Mouse (Mus musculus) adrenal gland, postnatal 4 days (tissue): ENCODE measurements around the gene Krtap19-4. TPM values are rescaled to one million over a fixed set of nuclear protein-coding genes. Genes with fewer than 3 reads are reported as not detected.

ENCODE experiments used
- DNase-seq, 2 experiments: peaks; one replicate each; pipeline ENCODE4 v3.0.0; 2021 to 2022; ENCODE audit warnings: low spot score in 2 of 2, mixed read lengths in 2 of 2
- long read RNA-seq, 2 experiments: library from polyadenylated mRNA; stranded (forward); transcript quantifications; one replicate each; pipeline ENCODE4 v2.0.0; 2021
- total RNA-seq, 2 experiments: library from RNA; stranded (reverse); gene quantifications; 2 replicates each; pipeline ENCODE4 v1.2.3; 2021

The Krtap19-4 gene
- not detected for total RNA-seq
- long read RNA-seq, experiment 1 = 0 reads
- long read RNA-seq, experiment 2 = 0 reads

- no peak for DNase-seq
Observed at GRCm38 (mm10) chr16:88884989-88885388, at the start of gene Krtap19-4. Gene Krtap19-4 (minus strand): TSS chr16:88885089.

GRCm38 (mm10) chr16:88932165-88932564 lies 47.3 kb upstream of the Krtap19-4 start, which contains the start of gene Krtap19-9b:
Gene Krtap19-9b (minus strand): TSS chr16:88932265.
- no peak for DNase-seq

GRCm38 (mm10) chr16:88896357-88896756 lies 11.5 kb upstream of the Krtap19-4 start, which contains the start of gene Krtap19-5:
Gene Krtap19-5 (minus strand): TSS chr16:88896457.
- DNase-seq = no peak

- DNase-seq = no peak
Observed at GRCm38 (mm10) chr16:88886870-88887269, 2.0 kb upstream of the Krtap19-4 start.

- DNase-seq = no peak
Observed at GRCm38 (mm10) chr16:88877938-88878337, 7.0 kb downstream of the Krtap19-4 start, which contains the start of gene Krtap19-3. Gene Krtap19-3 (minus strand): TSS chr16:88878038.

GRCm38 (mm10) chr16:88874169-88874568 lies 10.7 kb downstream of the Krtap19-4 start, which contains the start of gene Krtap19-2:
Gene Krtap19-2 (minus strand): TSS chr16:88874269.
- no peak for DNase-seq

GRCm38 (mm10) chr16:88869311-88869710 lies 15.6 kb downstream of the Krtap19-4 start, which contains the start of gene Krtap19-1:
Gene Krtap19-1 (minus strand): TSS chr16:88869411.
- DNase-seq = no peak

GRCm38 (mm10) chr16:88864887-88865407 lies 19.9 kb downstream of the Krtap19-4 start:
- DNase-seq = no peak

GRCm38 (mm10) chr16:88851450-88851849 lies 33.4 kb downstream of the Krtap19-4 start:
- DNase-seq = no peak

GRCm38 (mm10) chr16:88848558-88848957 lies 36.3 kb downstream of the Krtap19-4 start:
- no peak for DNase-seq

GRCm38 (mm10) chr16:88847363-88847762 lies 37.5 kb downstream of the Krtap19-4 start:
- no peak for DNase-seq

Other genes starting within 250 kb of the Krtap19-4 start
- gene Krtap26-1, start 237.3 kb downstream of the Krtap19-4 start, total RNA-seq = not detected
- not detected for gene Krtap27-1, start 213.4 kb downstream of the Krtap19-4 start, total RNA-seq
- gene 2310061N02Rik, start 177.1 kb downstream of the Krtap19-4 start, total RNA-seq = not detected
- gene Krtap13-1, start 156.2 kb downstream of the Krtap19-4 start, total RNA-seq = not detected
- gene Krtap13, start 133.5 kb downstream of the Krtap19-4 start, total RNA-seq = not detected
- not detected for gene 2310034C09Rik, start 126.2 kb downstream of the Krtap19-4 start, total RNA-seq
- gene 2310057N15Rik, start 110.9 kb downstream of the Krtap19-4 start, total RNA-seq = not detected
- not detected for gene Gm5965, start 107.2 kb downstream of the Krtap19-4 start, total RNA-seq
- gene Gm20741, start 72.9 kb downstream of the Krtap19-4 start, total RNA-seq = not detected
- gene Krtap15, start 64.9 kb downstream of the Krtap19-4 start, total RNA-seq = not detected
- gene Krtap14, start 58.9 kb downstream of the Krtap19-4 start, total RNA-seq = not detected
- gene Krtap19-1, start 15.7 kb downstream of the Krtap19-4 start, total RNA-seq = not detected
- gene Krtap19-2, start 10.8 kb downstream of the Krtap19-4 start, total RNA-seq = not detected
- not detected for gene Krtap19-3, start 7.1 kb downstream of the Krtap19-4 start, total RNA-seq
- not detected for gene Krtap19-5, start 11.4 kb upstream of the Krtap19-4 start, total RNA-seq
- not detected for gene Krtap19-9b, start 47.2 kb upstream of the Krtap19-4 start, total RNA-seq
- gene Krtap16-3, start 77.8 kb upstream of the Krtap19-4 start, total RNA-seq = not detected
- gene Krtap22-2, start 125.7 kb upstream of the Krtap19-4 start, total RNA-seq = not detected
- gene Gm10229, start 130.2 kb upstream of the Krtap19-4 start, total RNA-seq = not detected
- not detected for gene Krtap6-1, start 146.6 kb upstream of the Krtap19-4 start, total RNA-seq
- not detected for gene Gm10228, start 156.4 kb upstream of the Krtap19-4 start, total RNA-seq
- gene Krtap6-5, start 162.8 kb upstream of the Krtap19-4 start, total RNA-seq = not detected
- gene 1110025L11Rik, start 178.9 kb upstream of the Krtap19-4 start, total RNA-seq = not detected
- not detected for gene Krtap6-3, start 198.9 kb upstream of the Krtap19-4 start, total RNA-seq